Mouse (Mus musculus) hindbrain, embryonic 12.5 days (tissue): ENCODE results near the gene Zfp941. TPM values are rescaled to one million over a fixed set of nuclear protein-coding genes. Genes with fewer than 3 reads are reported as not detected.
"Not testable (repeated sequence)": the region's sequence is repeated elsewhere in the genome, so short reads cannot be mapped to it uniquely, and the experiment has no call there.

Experiments used
- ATAC-seq: fragments of 200-750 bp; cut with Nextera tagmentation; 2 replicates; pipeline ENCODE4 v1.8.0; 2017; ENCODE audit warnings: moderate TSS enrichment; ENCODE audit not compliant: low FRiP score
- H3K27ac ChIP-seq: fragments of 300-500 bp; sonication (generic); 2 replicates; pipeline ENCODE4 v1.5.1; 2016; ENCODE audit warnings: mild to moderate bottlenecking
- H3K27me3 ChIP-seq: fragments of 300-500 bp; sonication (generic); 2 replicates; pipeline ENCODE4 v1.6.1; 2016; ENCODE audit warnings: mild to moderate bottlenecking
- H3K36me3 ChIP-seq: fragments of 300-500 bp; sonication (generic); 2 replicates; pipeline ENCODE4 v1.6.1; 2016; ENCODE audit warnings: mild to moderate bottlenecking
- H3K4me1 ChIP-seq: fragments of 300-500 bp; sonication (generic); 2 replicates; pipeline ENCODE4 v1.6.1; 2016
- H3K4me2 ChIP-seq: fragments of 300-500 bp; sonication (generic); replicated peaks from 2 replicates; pipeline ENCODE4 v1.6.1; 2016; ENCODE audit warnings: mild to moderate bottlenecking
- H3K4me3 ChIP-seq: fragments of 300-500 bp; sonication (generic); 2 replicates; pipeline ENCODE4 v1.5.1; 2016; ENCODE audit warnings: mild to moderate bottlenecking
- H3K9ac ChIP-seq: fragments of 300-500 bp; sonication (generic); 2 replicates; pipeline ENCODE4 v1.6.1; 2016; ENCODE audit warnings: mild to moderate bottlenecking, moderate library complexity
- H3K9me3 ChIP-seq: fragments of 300-500 bp; sonication (generic); replicated peaks from 2 replicates; pipeline ENCODE4 v1.6.1; 2016; ENCODE audit warnings: mild to moderate bottlenecking
- WGBS: fragments of 180-500 bp; shearing (Covaris S2); methylation state at CpG from one replicate; pipeline ENCODE4 v1.1.7; 2016; 5-methylcytosine and 5-hydroxymethylcytosine counted together
- polyA plus RNA-seq: library from polyadenylated mRNA; unstranded; fragments of >200 nt; fragmentation: Nextera tagmentation; extraction: Ambion mirVana; gene quantifications from 2 replicates; pipeline ENCODE4 v1.2.1, GENCODE M21; 2016

The Zfp941 gene
- polyA plus RNA-seq, 1 experiment from 2014 or later: 12.3 TPM

DNA sequence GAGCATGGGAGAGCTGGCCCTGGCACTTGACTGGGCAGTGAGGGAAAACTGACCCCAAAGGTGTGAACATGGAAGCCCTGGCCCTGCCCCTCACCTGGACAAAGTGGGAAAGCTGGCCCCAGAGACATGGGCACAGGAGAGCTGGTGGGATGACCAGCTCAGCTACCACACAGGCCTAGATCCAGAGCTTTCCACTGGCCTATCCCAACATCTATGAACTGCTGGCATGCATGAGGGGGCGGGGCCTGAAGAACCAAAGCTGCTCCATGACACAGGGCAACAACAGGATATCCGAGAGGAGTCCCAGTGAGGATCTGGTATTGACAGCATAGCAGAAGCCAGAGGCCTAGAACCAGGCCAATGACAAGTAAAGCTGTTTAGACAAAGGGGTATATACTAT is 23.8 kb downstream of the Zfp941 start:
- Histone ChIP-seq H3K9me3 (no peaks in the 10 kb centered on the region), H3K27me3 (no peaks in the 10 kb centered on the region), H3K36me3 (no peaks in the 10 kb centered on the region), H3K27ac (no peak overlapping the region), H3K4me3 (no peak overlapping the region), H3K4me2 (no peak overlapping the region), H3K9ac (no peak overlapping the region), H3K4me1 (no peaks in the 10 kb centered on the region)
- no peak for ATAC-seq
- 81% methylated on average over 2 of the region's 2 CpGs for WGBS

DNA sequence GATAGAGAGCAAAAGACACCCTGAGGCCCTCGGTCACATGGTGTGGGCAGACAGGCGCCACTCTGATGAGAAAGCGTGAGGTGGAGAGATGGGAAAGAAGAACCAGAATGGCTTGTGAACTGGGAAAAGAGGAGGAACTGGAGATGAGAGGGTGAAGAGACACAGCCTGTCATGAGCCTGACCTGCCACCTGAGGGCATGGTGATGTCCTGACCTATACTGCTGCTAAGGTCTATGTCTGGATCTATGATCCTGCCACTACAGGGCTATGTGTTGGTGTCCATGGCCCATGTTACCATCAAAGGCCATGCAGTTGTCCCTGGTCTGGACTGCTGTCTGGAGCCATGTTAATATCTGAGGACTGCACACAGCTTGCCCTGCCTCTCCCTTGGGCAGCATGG is 24.4 kb downstream of the Zfp941 start:
- Histone ChIP-seq H3K27ac (no peak overlapping the region), H3K9ac (no peak overlapping the region), H3K4me3 (no peak overlapping the region), H3K36me3 (no peaks in the 10 kb centered on the region), H3K9me3 (no peaks in the 10 kb centered on the region), H3K4me1 (no peaks in the 10 kb centered on the region), H3K27me3 (no peaks in the 10 kb centered on the region), H3K4me2 (no peak overlapping the region)
- WGBS: 92% methylated on average over 3 of the region's 3 CpGs
- no peak for ATAC-seq

DNA sequence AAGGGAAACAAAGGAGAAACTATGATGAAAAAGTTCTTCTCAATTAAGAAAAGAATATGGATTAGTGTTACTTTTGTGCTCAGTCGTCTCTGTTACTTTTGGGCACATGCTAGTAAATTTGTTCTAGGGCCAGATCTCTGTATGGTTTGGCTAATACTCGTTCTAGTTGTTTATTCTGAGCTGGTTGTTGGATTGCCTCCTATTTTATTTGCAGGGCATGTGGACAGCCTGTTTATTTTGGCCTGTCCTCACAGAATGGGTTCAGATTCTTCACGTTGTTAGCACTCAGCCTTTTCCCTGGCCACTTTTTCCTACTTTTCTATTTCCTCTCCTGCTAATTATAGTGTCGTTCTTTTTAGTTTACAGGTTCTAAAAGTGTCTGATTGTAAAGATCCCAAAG is 28.4 kb downstream of the Zfp941 start:
- H3K4me2 ChIP-seq: no peak overlapping the region
- H3K27me3 ChIP-seq: no peaks in the 10 kb centered on the region
- no peak overlapping the region for H3K4me3 ChIP-seq
- H3K4me1 ChIP-seq: no peaks in the 10 kb centered on the region
- 81% methylated on average over 4 of the region's 4 CpGs for WGBS
- no peak overlapping the region for H3K9ac ChIP-seq
- no peaks in the 10 kb centered on the region for H3K36me3 ChIP-seq
- no peak overlapping the region for H3K27ac ChIP-seq
- no peaks in the 10 kb centered on the region for H3K9me3 ChIP-seq
- ATAC-seq: no peak

DNA sequence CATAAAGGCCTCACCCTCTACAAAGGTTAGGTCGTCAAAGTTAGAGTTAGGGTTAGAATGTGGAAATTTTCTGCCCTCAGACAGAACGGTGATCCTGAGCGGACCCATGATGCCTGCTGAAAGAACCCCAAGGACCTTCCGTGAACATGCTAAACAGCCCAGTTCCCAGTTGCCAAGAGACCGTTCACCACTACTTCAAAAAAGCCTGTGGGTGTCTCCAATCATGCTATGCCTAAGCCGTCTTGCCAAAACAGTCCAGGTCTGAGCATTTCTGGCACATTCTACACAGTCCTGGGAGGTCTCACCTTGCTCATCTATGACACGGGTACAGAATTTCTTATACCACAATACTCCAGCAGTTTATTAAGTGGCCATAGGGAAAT is 33.9 kb downstream of the Zfp941 start:
- Histone ChIP-seq H3K27ac (no peak overlapping the region), H3K9ac (no peak overlapping the region), H3K4me1 (no peaks in the 10 kb centered on the region), H3K4me2 (no peak overlapping the region), H3K36me3 (no peaks in the 10 kb centered on the region), H3K4me3 (no peak overlapping the region), H3K9me3 (no peaks in the 10 kb centered on the region), H3K27me3 (no peaks in the 10 kb centered on the region)
- ATAC-seq: no peak
- 86% methylated on average over 7 of the region's 7 CpGs for WGBS

DNA sequence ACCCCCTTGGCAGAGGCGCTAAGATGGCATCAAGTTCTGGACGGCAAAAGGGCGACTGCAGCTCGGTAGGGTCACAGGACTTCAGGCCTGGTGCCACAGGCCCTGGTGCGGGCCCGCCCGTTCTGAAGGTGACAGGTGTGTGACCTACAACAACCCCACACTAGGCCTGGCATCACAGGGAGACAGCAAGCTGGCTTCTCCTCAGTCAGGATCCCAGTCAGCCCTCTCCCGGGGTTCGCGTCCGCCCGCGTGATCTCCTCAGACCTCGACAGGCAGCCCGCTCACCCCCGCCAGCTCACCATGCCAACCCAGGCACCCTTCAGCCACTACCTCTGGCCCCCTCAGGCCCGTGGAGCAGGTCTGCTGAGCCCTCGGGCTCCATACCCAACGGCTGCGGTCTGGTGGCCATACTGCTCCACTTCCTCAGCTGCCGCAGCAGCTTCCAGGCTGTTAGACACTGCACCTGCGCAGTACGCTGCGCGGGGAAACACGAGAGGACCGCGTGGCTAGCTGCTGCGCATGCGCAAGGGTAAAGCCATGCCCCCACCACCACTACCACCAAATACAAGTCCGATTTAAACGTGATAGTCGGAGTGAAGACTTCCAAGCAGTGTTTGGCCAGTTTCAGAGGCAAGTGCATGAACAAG is 34.4 kb downstream of the Zfp941 start, which contains the start of gene Syce1:
TSS of gene Syce1 (minus strand) at position 447 of the 647 bp plus-strand sequence.
- Histone ChIP-seq H3K27me3 (no peaks in the 10 kb centered on the region), H3K36me3 (no peaks in the 10 kb centered on the region), H3K4me3 (no peak within 1 kb of the TSS), H3K4me1 (no peaks in the 10 kb centered on the region), H3K4me2 (no peak within 1 kb of the TSS), H3K27ac (no peak within 1 kb of the TSS), H3K9ac (no peak within 1 kb of the TSS), H3K9me3 (no peaks in the 10 kb centered on the region)
- no peak for ATAC-seq
- WGBS: 83% methylated on average over 33 of the region's 33 CpGs

DNA sequence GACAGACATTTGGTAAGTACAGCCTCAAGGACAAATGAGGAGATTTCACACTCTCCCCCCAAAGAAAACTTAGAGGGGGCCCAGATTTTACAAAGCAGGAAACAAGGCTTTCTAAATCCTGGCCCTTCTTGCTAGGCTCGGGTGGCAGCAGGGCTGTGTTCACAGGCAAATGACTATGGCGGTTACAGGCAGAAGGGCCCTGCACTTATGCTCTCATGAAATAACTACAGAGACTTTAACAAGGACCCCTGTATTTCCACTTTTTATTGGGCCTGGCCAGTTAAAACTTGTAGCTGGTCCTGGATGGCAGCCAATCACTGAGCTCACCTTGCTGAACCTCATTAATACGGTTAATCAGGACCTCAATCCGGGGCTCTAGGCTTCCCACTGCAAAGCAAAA is 41.4 kb downstream of the Zfp941 start:
- no peak for ATAC-seq
- Histone ChIP-seq H3K9ac (no peak overlapping the region), H3K9me3 (no peaks in the 10 kb centered on the region), H3K36me3 (no peaks in the 10 kb centered on the region), H3K4me1 (no peaks in the 10 kb centered on the region), H3K27ac (no peak overlapping the region), H3K27me3 (no peaks in the 10 kb centered on the region), H3K4me3 (no peak overlapping the region), H3K4me2 (no peak overlapping the region)
- 89% methylated on average over 4 of the region's 4 CpGs for WGBS

DNA sequence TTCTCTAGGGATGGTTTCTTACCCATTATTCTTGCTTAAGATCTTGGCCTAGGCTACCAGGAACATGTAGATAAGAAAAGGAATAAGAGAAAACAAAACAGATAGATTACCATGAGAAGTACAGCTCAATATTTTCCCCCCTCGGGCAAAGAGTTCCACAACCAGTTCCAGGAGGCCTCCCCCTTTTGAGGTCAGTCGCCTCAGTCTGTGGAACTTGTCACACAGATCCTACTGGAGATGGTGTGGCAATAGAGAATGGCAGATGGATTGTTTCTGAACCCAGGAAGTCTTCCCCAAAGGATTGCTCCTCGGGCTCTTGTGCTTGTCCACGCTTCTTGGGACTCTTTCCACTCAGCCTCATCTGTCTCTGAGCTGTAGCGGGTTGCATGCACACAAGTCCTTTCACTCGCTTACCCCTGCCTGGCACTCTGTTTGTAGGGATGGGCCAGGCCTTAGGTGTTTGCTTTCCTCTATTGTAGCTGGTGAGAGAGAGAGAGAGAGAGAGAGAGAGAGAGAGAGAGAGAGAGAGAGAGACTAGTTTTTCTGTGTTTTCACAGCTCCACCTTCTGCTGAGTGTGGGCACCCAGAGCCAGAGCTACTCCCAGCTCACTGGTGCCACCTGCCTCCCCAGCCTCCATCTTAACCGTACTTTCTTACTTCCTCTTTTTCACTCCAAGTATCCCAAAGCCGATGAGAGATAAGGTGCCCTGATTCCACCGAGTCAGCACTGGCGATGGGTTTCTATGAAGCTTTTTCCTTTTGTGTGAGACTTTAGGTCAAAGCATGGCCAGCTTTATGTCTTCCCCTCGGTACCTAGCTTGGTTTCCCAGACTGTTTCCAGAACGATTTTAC is 55.9 kb downstream of the Zfp941 start:
- no peaks in the 10 kb centered on the region for H3K9me3 ChIP-seq
- H3K9ac ChIP-seq: no peak overlapping the region
- H3K27ac ChIP-seq: no peak overlapping the region
- H3K36me3 ChIP-seq: no peaks in the 10 kb centered on the region
- H3K4me1 ChIP-seq: no peaks in the 10 kb centered on the region
- no peaks in the 10 kb centered on the region for H3K27me3 ChIP-seq
- no peak overlapping the region for H3K4me2 ChIP-seq
- WGBS: 75% methylated on average over 12 of the region's 12 CpGs
- no peak overlapping the region for H3K4me3 ChIP-seq
- ATAC-seq: no peak

DNA sequence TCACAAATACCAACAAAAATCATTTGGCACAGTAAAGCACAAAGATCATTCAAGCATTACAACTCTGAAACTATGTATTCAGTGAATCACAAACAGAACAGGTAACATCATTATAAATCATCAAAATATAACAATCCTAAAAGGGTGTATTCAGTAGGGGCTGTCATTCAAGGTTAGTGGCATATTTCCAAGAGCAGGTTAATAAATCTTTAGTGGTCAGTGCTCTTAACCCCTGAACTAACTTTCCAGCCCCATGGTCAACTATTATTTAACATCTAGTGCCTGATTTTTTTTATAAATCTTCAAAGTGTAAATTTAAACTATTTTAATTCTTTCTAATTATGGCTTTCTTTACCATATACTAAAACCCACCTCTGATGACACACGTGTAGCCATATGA is 56.6 kb downstream of the Zfp941 start:
- not testable (repeated sequence) for H3K4me2 ChIP-seq, H3K27ac ChIP-seq, H3K36me3 ChIP-seq, H3K4me1 ChIP-seq, ATAC-seq, H3K4me3 ChIP-seq, H3K9me3 ChIP-seq, H3K9ac ChIP-seq, H3K27me3 ChIP-seq
- WGBS: 76% methylated on average over 1 of the region's 1 CpGs

DNA sequence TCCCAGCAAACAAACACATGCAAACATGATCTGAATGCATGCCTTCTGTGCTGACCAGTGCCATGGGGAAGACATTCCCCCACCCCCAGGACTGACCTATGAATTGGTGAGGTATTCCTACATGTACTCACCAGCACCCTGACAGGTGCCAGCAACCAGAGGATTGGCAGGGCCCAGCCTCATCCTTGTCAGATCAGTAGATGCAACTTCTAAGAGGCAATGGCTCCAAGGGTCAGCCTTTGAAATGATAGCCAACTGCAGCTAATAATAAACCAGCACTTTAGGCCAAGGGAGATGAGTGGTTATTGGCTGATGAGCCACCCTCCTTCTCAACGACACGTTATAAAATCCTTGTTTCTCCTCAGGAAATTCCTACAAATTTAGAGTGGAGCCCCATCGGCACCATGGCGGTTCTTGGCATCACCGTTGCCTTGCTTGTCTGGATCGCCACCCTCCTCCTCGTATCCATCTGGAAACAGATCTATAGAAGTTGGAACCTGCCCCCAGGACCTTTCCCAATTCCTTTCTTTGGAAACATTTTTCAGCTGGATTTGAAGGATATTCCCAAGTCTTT is 58.4 kb downstream of the Zfp941 start, which contains the start of gene Cyp2e1:
TSS of gene Cyp2e1 (plus strand) at position 293 of the 574 bp plus-strand sequence.
- H3K27ac ChIP-seq: no peak within 1 kb of the TSS
- H3K9me3 ChIP-seq: no peaks in the 10 kb centered on the region
- H3K4me3 ChIP-seq: no peak within 1 kb of the TSS
- WGBS: 94% methylated on average over 7 of the region's 7 CpGs
- H3K4me2 ChIP-seq: no peak within 1 kb of the TSS
- H3K9ac ChIP-seq: no peak within 1 kb of the TSS
- no peaks in the 10 kb centered on the region for H3K36me3 ChIP-seq
- no peaks in the 10 kb centered on the region for H3K27me3 ChIP-seq
- ATAC-seq: no peak
- no peaks in the 10 kb centered on the region for H3K4me1 ChIP-seq

DNA sequence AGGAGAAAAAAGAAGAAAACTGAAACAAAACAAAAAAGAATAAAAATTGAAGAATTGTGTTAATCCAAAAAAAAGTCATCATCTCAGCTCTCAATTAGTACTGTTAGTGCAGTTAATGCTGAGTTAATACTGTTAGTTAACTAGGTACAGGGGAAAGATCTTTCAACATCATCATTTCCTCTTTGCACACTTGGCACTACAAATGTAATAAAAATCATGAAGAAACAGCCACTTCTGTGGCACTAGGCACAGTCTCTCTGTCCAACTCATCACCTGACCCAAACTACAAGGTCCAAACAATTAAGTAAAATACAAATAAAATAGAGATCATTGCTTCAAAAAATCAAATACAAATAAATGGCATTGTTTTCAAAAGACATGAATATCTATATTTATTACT is 61.3 kb downstream of the Zfp941 start:
- no peak for ATAC-seq
- H3K4me1 ChIP-seq: no peaks in the 10 kb centered on the region
- H3K27me3 ChIP-seq: no peaks in the 10 kb centered on the region
- no peak overlapping the region for H3K4me3 ChIP-seq
- no peaks in the 10 kb centered on the region for H3K36me3 ChIP-seq
- no peak overlapping the region for H3K27ac ChIP-seq
- H3K9ac ChIP-seq: no peak overlapping the region
- no peak overlapping the region for H3K4me2 ChIP-seq
- no peaks in the 10 kb centered on the region for H3K9me3 ChIP-seq
